Mouse (Mus musculus): ENCODE measurements around the gene Cgn.

GRCm38 (mm10) chr3:94794359-94794758, 8.1 kb upstream of the Cgn start:
- TF ChIP-seq POLR2A (IDR thresholded peaks at IDR 0.05; ENCODE audit: control insufficient read depth, extremely low read depth, insufficient read depth, low read length, poor library complexity) = no peak
- no peak for TF ChIP-seq CTCF (IDR thresholded peaks at IDR 0.05; ENCODE audit: borderline replicate concordance, control insufficient read depth, extremely low read depth, insufficient read depth, low read length, poor library complexity)
